Mouse (Mus musculus) embryo, embryonic 10 days (tissue): ENCODE measurements around the gene Cd5l.
A peak's percentile ranks its signal among the peaks of the same experiment; 100 is the strongest.
"Not testable (repeated sequence)": the region's sequence is repeated elsewhere in the genome, so short reads cannot be mapped to it uniquely, and the experiment has no call there.

Source experiments
- DNase-seq: peaks from one replicate; pipeline ENCODE4 v3.0.0-alpha.2; 2015; ENCODE audit warnings: low spot score

Gene Cd5l

GRCm38 (mm10) chr3:87357581-87357980 is at the start of gene Cd5l:
Gene Cd5l, plus strand, starts transcription at chr3:87357881.
- no peak for DNase-seq

- peak; percentile 11 for DNase-seq
Observed at GRCm38 (mm10) chr3:87309922-87310321, 47.8 kb upstream of the Cd5l start.

- peak; percentile 27 for DNase-seq
Observed at GRCm38 (mm10) chr3:87322557-87322956, 35.1 kb upstream of the Cd5l start.

- peak; percentile 47 for DNase-seq
Observed at GRCm38 (mm10) chr3:87323778-87324177, 33.9 kb upstream of the Cd5l start.

- DNase-seq = no peak
Observed at GRCm38 (mm10) chr3:87337899-87338298, 19.8 kb upstream of the Cd5l start.

- DNase-seq = not testable (repeated sequence)
Observed at GRCm38 (mm10) chr3:87350992-87351391, 6.7 kb upstream of the Cd5l start.

GRCm38 (mm10) chr3:87359215-87359614 is 1.5 kb downstream of the Cd5l start:
- DNase-seq = no peak

GRCm38 (mm10) chr3:87360466-87360865 is 2.8 kb downstream of the Cd5l start:
- no peak for DNase-seq

GRCm38 (mm10) chr3:87365691-87366090 is 8.0 kb downstream of the Cd5l start:
- no peak for DNase-seq

GRCm38 (mm10) chr3:87367511-87367910 is 9.8 kb downstream of the Cd5l start:
- DNase-seq = no peak

- no peak for DNase-seq
Observed at GRCm38 (mm10) chr3:87369181-87369580, 11.5 kb downstream of the Cd5l start.

- no peak for DNase-seq
Observed at GRCm38 (mm10) chr3:87376195-87377165, 18.8 kb downstream of the Cd5l start, which contains the start of gene Fcrl1. Gene Fcrl1, plus strand, starts transcription at chr3:87376387.

GRCm38 (mm10) chr3:87377228-87377627 is 19.5 kb downstream of the Cd5l start:
- no peak for DNase-seq

- no peak for DNase-seq
Observed at GRCm38 (mm10) chr3:87377719-87378118, 20.0 kb downstream of the Cd5l start.

- DNase-seq = not testable (repeated sequence)
Observed at GRCm38 (mm10) chr3:87379641-87380315, 22.1 kb downstream of the Cd5l start.

- DNase-seq = no peak
Observed at GRCm38 (mm10) chr3:87381806-87382712, 24.4 kb downstream of the Cd5l start.

GRCm38 (mm10) chr3:87383308-87383707 is 25.6 kb downstream of the Cd5l start:
- no peak for DNase-seq

GRCm38 (mm10) chr3:87385105-87385504 is 27.4 kb downstream of the Cd5l start:
- DNase-seq = no peak

GRCm38 (mm10) chr3:87390935-87391334 is 33.3 kb downstream of the Cd5l start:
- DNase-seq = no peak

GRCm38 (mm10) chr3:87398809-87399208 is 41.1 kb downstream of the Cd5l start:
- no peak for DNase-seq

GRCm38 (mm10) chr3:87399906-87400305 is 42.2 kb downstream of the Cd5l start:
- no peak for DNase-seq

- DNase-seq = no peak
Observed at GRCm38 (mm10) chr3:87401321-87401720, 43.6 kb downstream of the Cd5l start.
